Mouse (Mus musculus) adipose tissue, adult 10 weeks (tissue): Measurements from ENCODE around the gene Max. TPM values are rescaled to one million over a fixed set of nuclear protein-coding genes. Genes with fewer than 3 reads are reported as not detected.

Experiments
- polyA plus RNA-seq: library from polyadenylated mRNA; stranded (reverse); fragments of 350-450 nt; fragmentation: Illumina TruSeq; extraction: RNeasy Lipid Tissue Mini Kit (QIAGEN cat#74804); gene quantifications from one replicate; pipeline ENCODE4 v1.2.3, GENCODE M21; 2014; ENCODE audit warnings: low read depth, low replicate concordance

Max gene
- polyA plus RNA-seq, result 61.0 TPM

DNA sequence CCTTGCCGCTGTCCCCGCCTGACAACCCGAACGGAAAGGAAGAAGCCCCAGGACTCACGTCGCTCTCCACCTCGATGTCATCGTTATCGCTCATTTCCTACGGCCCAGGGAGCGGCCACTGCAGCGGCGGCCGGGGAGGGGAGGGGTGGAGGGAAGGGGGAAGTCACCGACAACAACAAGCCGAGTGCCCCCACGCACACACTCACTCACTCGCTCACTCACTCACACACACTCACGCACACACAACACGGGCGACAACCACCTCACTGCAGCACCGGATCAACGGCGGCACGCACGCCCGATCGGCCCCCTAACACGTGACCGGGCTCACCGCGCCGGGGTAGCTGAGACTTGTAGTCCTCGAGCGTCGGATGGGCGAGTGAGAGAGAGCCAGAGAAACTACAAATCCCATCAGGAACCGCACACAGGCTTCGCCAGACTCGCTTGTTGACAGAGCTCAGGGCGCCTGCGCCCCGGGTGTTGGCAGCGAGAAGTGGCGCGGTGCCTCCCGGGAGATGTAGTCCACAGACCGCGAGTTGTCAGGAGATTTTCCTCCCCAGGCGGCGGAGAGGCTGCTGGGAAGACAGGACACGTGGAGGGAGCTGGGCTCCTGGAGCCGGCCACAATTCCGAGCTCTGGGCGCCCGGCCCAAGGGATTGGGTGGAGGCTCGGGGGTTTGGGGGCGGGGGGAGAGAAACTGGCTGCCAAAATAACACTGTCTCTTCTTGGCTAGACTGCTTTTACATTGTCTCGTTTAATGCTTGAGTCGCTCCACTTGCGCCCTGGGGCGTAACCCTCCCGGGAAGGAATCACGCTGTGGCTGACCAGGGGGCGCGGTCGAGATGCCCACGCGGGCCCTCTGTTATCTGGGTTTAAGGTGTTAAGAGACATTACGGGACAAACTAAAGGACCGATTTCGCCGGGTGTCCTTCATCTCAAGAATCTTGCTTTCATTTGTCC, at the start of gene Max:
Gene Max, minus strand, starts transcription at position 270 of the 960 bp plus-strand sequence.

Other genes starting within 250 kb of the Max start
- gene Churc1, start 196.7 kb downstream of the Max start, polyA plus RNA-seq, result 99.5 TPM
- gene Fntb, start 196.6 kb downstream of the Max start, polyA plus RNA-seq, result 14.2 TPM
- 0.32 TPM for gene Gpx2, start 166.6 kb downstream of the Max start, polyA plus RNA-seq
- 10.1 TPM for gene Rab15, start 139.3 kb downstream of the Max start, polyA plus RNA-seq